ENCODE assay signal across 28 mouse cellular contexts in genomic region chr6:43396426-43396825, GRCm38 (mm10).
"Had no signal": no experiment of that assay in that cellular context is flagged by ENCODE, and none has a peak within 500 bp of the region (broad histone marks: within the 10 kb centered on the region; RNA-seq: fewer than 3 reads in every experiment).

No protein-coding gene starts in this region.

- H3K4me1 ChIP-seq: embryonic facial prominence, embryonic 10.5 days; embryonic facial prominence, embryonic 13.5 days; embryonic facial prominence, embryonic 15.5 days; forebrain, embryonic 10.5 days; forebrain, embryonic 12.5 days; forebrain, embryonic 13.5 days; forebrain, embryonic 15.5 days had no signal

- ATAC-seq: forebrain, embryonic 14.5 days had no signal

- H3K4me2 ChIP-seq: embryonic facial prominence, embryonic 12.5 days; embryonic facial prominence, embryonic 13.5 days; embryonic facial prominence, embryonic 15.5 days; forebrain, embryonic 12.5 days; forebrain, embryonic 13.5 days; forebrain, embryonic 15.5 days had no signal

- H3K27me3 ChIP-seq: embryonic facial prominence, embryonic 12.5 days; embryonic facial prominence, embryonic 13.5 days; embryonic facial prominence, embryonic 15.5 days; forebrain, embryonic 12.5 days; forebrain, embryonic 13.5 days; forebrain, embryonic 15.5 days had no signal

- H3K27ac ChIP-seq: embryonic facial prominence, embryonic 10.5 days; embryonic facial prominence, embryonic 12.5 days; embryonic facial prominence, embryonic 13.5 days; embryonic facial prominence, embryonic 15.5 days; forebrain, embryonic 10.5 days; forebrain, embryonic 12.5 days; forebrain, embryonic 13.5 days; forebrain, embryonic 15.5 days; gastrocnemius, adult 2 months; heart, adult 2 months had no signal

- H3K4me3 ChIP-seq: embryonic facial prominence, embryonic 10.5 days; embryonic facial prominence, embryonic 12.5 days; embryonic facial prominence, embryonic 13.5 days; embryonic facial prominence, embryonic 15.5 days; erythroblast, embryonic 14.5 days; forebrain, embryonic 10.5 days; forebrain, embryonic 12.5 days; forebrain, embryonic 13.5 days; forebrain, embryonic 15.5 days; gastrocnemius, adult 2 months; heart, adult 2 months had no signal

- DNase-seq: cerebellum, adult 2 months; cerebellum, adult 8-10 months; cerebellum, adult 9-10 months; cerebellum, adult 9-11 months; cerebellum, postnatal 10 days; cerebellum, postnatal 14 days; cerebellum, postnatal 25 days; cerebellum, postnatal 36 days; embryo, embryonic 11 days; forebrain, postnatal 0 days; gastrocnemius, adult 2 months; gastrocnemius, postnatal 10 days; gastrocnemius, postnatal 14 days; gastrocnemius, postnatal 25 days; gastrocnemius, postnatal 36 days; heart, adult 11 months; heart, adult 18-20 months; heart, adult 2 months had no signal

- H3K9ac ChIP-seq: embryonic facial prominence, embryonic 12.5 days; embryonic facial prominence, embryonic 13.5 days; embryonic facial prominence, embryonic 15.5 days; forebrain, embryonic 12.5 days; forebrain, embryonic 13.5 days; forebrain, embryonic 15.5 days; forebrain, postnatal 0 days had no signal

- H3K9me3 ChIP-seq: embryonic facial prominence, embryonic 10.5 days; embryonic facial prominence, embryonic 12.5 days; embryonic facial prominence, embryonic 13.5 days; embryonic facial prominence, embryonic 15.5 days; forebrain, embryonic 10.5 days; forebrain, embryonic 12.5 days; forebrain, embryonic 13.5 days; forebrain, embryonic 15.5 days had no signal

- H3K36me3 ChIP-seq: embryonic facial prominence, embryonic 10.5 days; embryonic facial prominence, embryonic 12.5 days; embryonic facial prominence, embryonic 13.5 days; embryonic facial prominence, embryonic 15.5 days; forebrain, embryonic 10.5 days; forebrain, embryonic 12.5 days; forebrain, embryonic 15.5 days had no signal
